Mouse (Mus musculus) left cerebral cortex, postnatal 36 days (tissue): ENCODE measurements around the gene Tinagl1. TPM values are rescaled to one million over a fixed set of nuclear protein-coding genes. Genes with fewer than 3 reads are reported as not detected.

Experiments used
- DNase-seq, 2 experiments: peaks; one replicate each; pipeline ENCODE4 v3.0.0; 2021 to 2022; ENCODE audit warnings: low spot score in 2 of 2, mixed read lengths in 1 of 2
- intact Hi-C: fragments of 180-260 bp; cut with DNase I; formaldehyde crosslinking; loops from one replicate; pipeline ENCODE4 v1.15.1; 2025
- total RNA-seq, 2 experiments: library from RNA; stranded (reverse); gene quantifications; 2 replicates each; pipeline ENCODE4 v1.2.3; 2021

Tinagl1 gene
- total RNA-seq, 2 experiments from 2014 or later = 8.0 to 13.4 TPM

- DNase-seq = no peak
- intact Hi-C loops = no loop called here
These were observed 6.1 kb upstream of the Tinagl1 start for GRCm38 (mm10) chr4:130180909-130181602.

- no peak for DNase-seq
- intact Hi-C loops = no loop called here
These were observed 5.0 kb upstream of the Tinagl1 start for GRCm38 (mm10) chr4:130179876-130180275.

GRCm38 (mm10) chr4:130177536-130177935 is 2.6 kb upstream of the Tinagl1 start:
- intact Hi-C loops = no loop called here
- no peak for DNase-seq

GRCm38 (mm10) chr4:130177087-130177486 is 2.2 kb upstream of the Tinagl1 start:
- no peak for DNase-seq
- intact Hi-C loops = no loop called here

- intact Hi-C loops = no loop called here
- no peak for DNase-seq
These were observed 1.3 kb upstream of the Tinagl1 start for GRCm38 (mm10) chr4:130176156-130176720.

GRCm38 (mm10) chr4:130174335-130175031 is 439 bp downstream of the Tinagl1 start:
- DNase-seq = no peak
- intact Hi-C loops = no loop called here

GRCm38 (mm10) chr4:130173911-130174311 is 1.0 kb downstream of the Tinagl1 start:
- intact Hi-C loops = no loop called here
- no peak for DNase-seq

GRCm38 (mm10) chr4:130173060-130173822 is 1.7 kb downstream of the Tinagl1 start:
- intact Hi-C loops = no loop called here
- DNase-seq = no peak

GRCm38 (mm10) chr4:130171951-130172765 is 2.8 kb downstream of the Tinagl1 start:
- intact Hi-C loops = no loop called here
- DNase-seq = no peak

- intact Hi-C loops = no loop called here
- DNase-seq = no peak
These were observed 4.6 kb downstream of the Tinagl1 start for GRCm38 (mm10) chr4:130170362-130170761.

GRCm38 (mm10) chr4:130169411-130169971 is 5.4 kb downstream of the Tinagl1 start:
- intact Hi-C loops = no loop called here

GRCm38 (mm10) chr4:130168280-130169183 is 6.4 kb downstream of the Tinagl1 start:
- DNase-seq = peak in 1 of 2 experiments; percentile 29
- intact Hi-C loops = no loop called here

More at GRCm38 (mm10) chr4:130169411-130169971, 5.4 kb downstream of the Tinagl1 start:
- no peak for DNase-seq

GRCm38 (mm10) chr4:130167814-130168213 is 7.1 kb downstream of the Tinagl1 start:
- no peak for DNase-seq
- intact Hi-C loops = no loop called here

GRCm38 (mm10) chr4:130167321-130167720 is 7.6 kb downstream of the Tinagl1 start:
- intact Hi-C loops = no loop called here
- DNase-seq = no peak

- intact Hi-C loops = no loop called here
- no peak for DNase-seq
These were observed 8.3 kb downstream of the Tinagl1 start for GRCm38 (mm10) chr4:130166592-130166991.

- DNase-seq = no peak
- intact Hi-C loops = no loop called here
These were observed 8.9 kb downstream of the Tinagl1 start for GRCm38 (mm10) chr4:130166061-130166460.

- DNase-seq = no peak
- intact Hi-C loops = no loop called here
These were observed 10.8 kb downstream of the Tinagl1 start for GRCm38 (mm10) chr4:130164121-130164520.

- intact Hi-C loops = no loop called here
- DNase-seq = no peak
These were observed 11.5 kb downstream of the Tinagl1 start for GRCm38 (mm10) chr4:130163391-130163861.
